Mouse (Mus musculus): ENCODE results near the gene Gm21293.

GRCm38 (mm10) chr10:104118312-104118711, 24.5 kb upstream of the Gm21293 start:
- TF ChIP-seq EP300 (IDR thresholded peaks at IDR 0.05; ENCODE audit: insufficient read depth, low read depth, low read length) = no peak
- TF ChIP-seq CTCF (IDR thresholded peaks at IDR 0.05; ENCODE audit: low read depth, low read length) = no peak
- no peak for TF ChIP-seq POLR2A (IDR thresholded peaks at IDR 0.05; ENCODE audit: insufficient read depth, low read length)

Measured in ES-Bruce4 (cell line).